Mouse (Mus musculus) kidney, embryonic 14.5 days (tissue): Measurements from ENCODE around the gene Popdc2. TPM values are rescaled to one million over a fixed set of nuclear protein-coding genes. Genes with fewer than 3 reads are reported as not detected.

Experiments used
- ATAC-seq: fragments of 200-750 bp; cut with Nextera tagmentation; 2 replicates; pipeline ENCODE4 v1.8.0; 2017; ENCODE audit warnings: moderate number of reproducible peaks, mild to moderate bottlenecking, moderate TSS enrichment, moderate library complexity; ENCODE audit not compliant: low FRiP score, low TSS enrichment
- H3K27ac ChIP-seq: fragments of 300-500 bp; sonication (generic); 2 replicates; pipeline ENCODE4 v1.5.1; 2014; ENCODE audit warnings: low read depth, mild to moderate bottlenecking, low read length, moderate library complexity, mixed read lengths
- H3K27me3 ChIP-seq: fragments of 300-500 bp; sonication (generic); 2 replicates; pipeline ENCODE4 v1.6.1; 2014; ENCODE audit warnings: mild to moderate bottlenecking, low read length; ENCODE audit not compliant: control insufficient read depth, insufficient read depth
- H3K36me3 ChIP-seq: fragments of 300-500 bp; sonication (generic); 2 replicates; pipeline ENCODE4 v1.6.1; 2014; ENCODE audit warnings: low read length, mixed read lengths; ENCODE audit not compliant: control insufficient read depth, insufficient read depth
- H3K4me1 ChIP-seq: fragments of 300-500 bp; sonication (generic); 2 replicates; pipeline ENCODE4 v1.6.1; 2014; ENCODE audit warnings: low read length, mixed read lengths; ENCODE audit not compliant: control insufficient read depth, insufficient read depth
- H3K4me2 ChIP-seq: fragments of 300-500 bp; sonication (generic); replicated peaks from 2 replicates; pipeline ENCODE4 v1.6.1; 2014; ENCODE audit warnings: low read depth, mild to moderate bottlenecking, low read length
- H3K4me3 ChIP-seq: fragments of 300-500 bp; sonication (generic); 2 replicates; pipeline ENCODE4 v1.5.1; 2014; ENCODE audit warnings: mild to moderate bottlenecking, low read length
- H3K9ac ChIP-seq: fragments of 300-500 bp; sonication (generic); 2 replicates; pipeline ENCODE4 v1.6.1; 2014; ENCODE audit warnings: low read depth, mild to moderate bottlenecking, low read length, moderate library complexity
- H3K9me3 ChIP-seq: fragments of 300-500 bp; sonication (generic); 2 replicates; pipeline ENCODE4 v1.6.1; 2016; ENCODE audit warnings: low read length; ENCODE audit not compliant: control insufficient read depth
- WGBS: fragments of 180-500 bp; shearing (Covaris S2); extraction: QIAGEN DNeasy Blood & Tissue Kit; methylation state at CpG from one replicate; pipeline ENCODE4 v1.1.7; 2014; 5-methylcytosine and 5-hydroxymethylcytosine counted together
- polyA plus RNA-seq: library from polyadenylated mRNA; unstranded; fragments of >200 nt; fragmentation: Nextera tagmentation; extraction: Ambion mirVana; gene quantifications from 2 replicates; pipeline ENCODE4 v1.2.1, GENCODE M21; 2014

Popdc2 gene
- polyA plus RNA-seq, 1 experiment from 2014 or later, result 0.35 TPM

DNA sequence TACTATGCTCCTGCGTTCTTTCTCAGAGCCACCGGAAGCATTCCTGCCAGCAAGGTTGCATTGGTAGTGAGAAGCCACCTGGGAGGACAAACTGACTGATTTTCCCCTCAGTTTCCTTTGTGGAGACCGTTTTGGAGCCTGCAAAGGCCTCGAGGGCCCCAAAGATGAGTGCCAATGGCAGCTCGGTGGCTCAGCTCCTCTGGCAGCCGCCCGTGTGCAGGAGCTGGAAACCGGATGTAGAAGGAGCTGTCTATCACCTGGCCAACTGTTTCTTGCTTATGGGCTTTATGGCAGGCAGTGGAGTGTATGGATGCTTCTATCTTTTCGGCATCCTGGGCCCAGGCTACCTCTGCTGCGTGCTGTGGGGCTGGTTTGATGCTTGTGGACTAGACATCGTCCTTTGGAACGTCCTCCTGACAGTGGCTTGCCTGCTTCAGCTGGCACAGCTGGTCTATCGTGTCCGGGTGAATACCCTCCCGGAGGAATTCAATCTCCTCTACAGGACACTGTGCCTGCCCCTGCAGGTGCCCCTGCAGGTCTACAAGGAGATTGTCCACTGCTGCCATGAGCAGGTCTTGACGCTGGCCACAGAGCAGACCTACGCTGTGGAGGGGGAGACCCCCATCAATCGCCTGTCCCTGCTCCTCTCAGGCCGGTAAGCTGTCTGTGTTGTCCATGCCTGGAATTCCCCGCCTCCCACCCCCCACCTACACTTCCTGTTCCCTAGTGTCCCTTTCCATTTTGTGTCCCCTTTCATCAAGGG lies 665 bp downstream of the Popdc2 start:
- 75% methylated on average over 20 of the region's 20 CpGs for WGBS
- Histone ChIP-seq H3K9me3 (no peaks in the 10 kb centered on the region), H3K4me1 (no peaks in the 10 kb centered on the region), H3K27ac (no peak overlapping the region), H3K9ac (no peak overlapping the region), H3K4me2 (no peak overlapping the region), H3K4me3 (no peak overlapping the region; the same call in 1 of the 2 replicates), H3K27me3 (no peaks in the 10 kb centered on the region), H3K36me3 (no peaks in the 10 kb centered on the region)
- no peak for ATAC-seq

DNA sequence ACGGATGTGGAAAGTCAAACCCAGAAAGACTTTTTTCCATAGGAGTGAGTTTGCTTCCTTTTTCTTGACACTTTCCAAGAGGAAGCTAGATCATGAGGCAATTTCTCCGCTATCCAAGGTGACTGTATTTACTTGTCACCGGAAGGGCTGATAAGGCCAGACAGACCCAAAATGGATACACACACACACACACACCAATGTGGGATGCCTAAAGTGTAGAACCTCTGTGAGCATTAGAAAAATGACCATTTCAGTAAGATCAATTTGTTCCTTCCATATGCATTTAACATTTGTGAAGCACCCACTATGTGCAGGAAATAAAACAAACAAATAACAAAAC lies 1.2 kb downstream of the Popdc2 start:
- ATAC-seq, result no peak

DNA sequence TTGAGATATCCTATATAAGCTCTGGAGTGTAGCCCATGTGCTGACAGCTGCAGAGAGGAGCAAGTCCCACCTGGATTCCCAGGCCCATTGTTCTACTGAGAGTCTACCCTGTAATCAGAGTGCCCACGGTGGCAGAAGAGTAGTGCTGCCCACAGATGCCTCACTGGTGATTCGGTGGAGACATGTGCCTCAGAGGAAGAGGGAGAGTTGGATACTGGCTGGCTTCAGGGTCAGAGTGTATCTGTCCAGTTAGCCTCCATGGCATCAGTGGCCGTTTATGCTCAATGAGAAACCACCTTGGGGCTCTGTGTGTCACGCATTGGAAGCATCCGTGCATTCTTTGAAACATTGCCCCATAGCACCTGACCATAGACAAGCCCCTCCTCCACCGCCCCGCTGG lies 1.6 kb downstream of the Popdc2 start:
- Histone ChIP-seq H3K4me1 (no peaks in the 10 kb centered on the region), H3K9me3 (no peaks in the 10 kb centered on the region), H3K4me3 (no peak overlapping the region), H3K9ac (no peak overlapping the region), H3K27ac (no peak overlapping the region), H3K36me3 (no peaks in the 10 kb centered on the region), H3K4me2 (no peak overlapping the region), H3K27me3 (no peaks in the 10 kb centered on the region)
- WGBS, result 90% methylated on average over 7 of the region's 7 CpGs
- no peak for ATAC-seq

More for the DNA sequence above, 1.2 kb downstream of the Popdc2 start:
- no peaks in the 10 kb centered on the region for H3K9me3 ChIP-seq
- no peaks in the 10 kb centered on the region for H3K36me3 ChIP-seq
- no peak overlapping the region for H3K27ac ChIP-seq
- H3K4me2 ChIP-seq, result no peak overlapping the region
- no peaks in the 10 kb centered on the region for H3K27me3 ChIP-seq
- H3K4me1 ChIP-seq, result no peaks in the 10 kb centered on the region
- 68% methylated on average over 3 of the region's 3 CpGs for WGBS
- no peak overlapping the region for H3K4me3 ChIP-seq
- no peak overlapping the region for H3K9ac ChIP-seq

DNA sequence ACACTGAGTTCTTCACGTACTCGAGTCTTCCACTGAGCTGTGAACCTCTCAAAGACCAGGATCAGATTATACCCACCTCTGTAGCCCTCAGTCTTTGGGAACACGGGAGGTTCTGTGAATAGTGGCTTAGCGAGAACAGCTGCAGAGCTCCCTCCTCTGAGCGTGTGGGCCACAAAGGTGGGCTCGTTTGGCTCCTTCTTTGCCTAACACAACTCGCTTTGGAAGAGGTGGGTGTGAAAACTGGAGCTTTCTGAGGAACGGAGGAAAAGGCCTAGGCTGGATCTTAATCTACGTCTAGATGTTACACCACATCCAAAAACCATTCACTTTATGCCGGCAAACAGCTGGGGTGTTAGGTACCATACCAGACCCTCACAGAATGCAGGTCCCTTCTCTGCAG lies 3.4 kb downstream of the Popdc2 start:
- Histone ChIP-seq H3K9ac (no peak overlapping the region), H3K9me3 (no peaks in the 10 kb centered on the region), H3K27ac (no peak overlapping the region), H3K36me3 (no peaks in the 10 kb centered on the region), H3K27me3 (no peaks in the 10 kb centered on the region), H3K4me3 (no peak overlapping the region), H3K4me2 (no peak overlapping the region), H3K4me1 (no peaks in the 10 kb centered on the region)
- 85% methylated on average over 10 of the region's 10 CpGs for WGBS
- no peak for ATAC-seq

DNA sequence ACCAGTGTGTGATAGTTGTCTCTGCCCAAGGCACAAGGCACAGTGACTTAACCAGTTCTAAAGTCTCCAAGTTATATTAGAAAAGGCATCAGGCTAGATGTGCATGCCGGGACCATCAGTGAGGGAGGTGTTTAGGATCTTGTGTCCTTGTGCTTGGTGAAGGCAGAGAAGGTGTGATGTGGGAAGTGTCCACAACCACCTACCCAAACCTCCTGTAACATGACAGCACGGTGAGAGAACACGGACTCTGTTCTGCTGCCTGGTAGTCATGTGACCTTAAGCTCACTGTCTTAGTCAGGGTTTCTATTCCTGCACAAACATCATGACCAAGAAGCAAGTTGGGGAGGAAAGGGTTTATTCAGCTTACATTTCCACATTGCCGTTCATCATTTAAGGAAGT lies 4.2 kb downstream of the Popdc2 start:
- WGBS, result 78% methylated on average over 4 of the region's 4 CpGs
- Histone ChIP-seq H3K4me3 (no peak overlapping the region), H3K27ac (no peak overlapping the region), H3K27me3 (no peaks in the 10 kb centered on the region), H3K4me1 (no peaks in the 10 kb centered on the region), H3K36me3 (no peaks in the 10 kb centered on the region), H3K4me2 (no peak overlapping the region), H3K9ac (no peak overlapping the region), H3K9me3 (no peaks in the 10 kb centered on the region)
- no peak for ATAC-seq

DNA sequence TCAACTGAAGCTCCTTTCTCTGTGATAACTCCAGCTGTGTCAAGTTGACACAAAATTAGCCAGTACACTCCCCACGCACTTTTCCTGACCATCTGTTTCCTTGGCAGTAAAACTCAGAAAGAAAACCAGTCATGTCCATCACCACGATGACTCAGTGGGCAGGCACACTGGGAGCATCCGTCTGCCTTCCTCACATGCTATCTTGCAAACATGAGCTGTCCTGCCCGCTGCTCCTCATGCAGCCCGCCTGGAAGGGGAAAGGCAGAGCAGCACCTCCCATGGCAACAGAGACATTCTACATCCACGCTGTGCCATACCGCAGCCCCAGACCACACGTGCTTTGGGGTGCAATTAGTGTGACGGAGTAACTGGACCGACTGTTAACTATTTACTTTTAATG lies 6.3 kb downstream of the Popdc2 start:
- no peaks in the 10 kb centered on the region for H3K4me1 ChIP-seq
- H3K4me2 ChIP-seq, result no peak overlapping the region
- WGBS, result 54% methylated on average over 10 of the region's 10 CpGs
- no peaks in the 10 kb centered on the region for H3K9me3 ChIP-seq
- no peak overlapping the region for H3K9ac ChIP-seq
- H3K27ac ChIP-seq, result no peak overlapping the region
- H3K36me3 ChIP-seq, result no peaks in the 10 kb centered on the region
- H3K27me3 ChIP-seq, result no peaks in the 10 kb centered on the region
- peak; percentile 49; the same call in 1 of the 2 replicates for ATAC-seq
- H3K4me3 ChIP-seq, result no peak overlapping the region

DNA sequence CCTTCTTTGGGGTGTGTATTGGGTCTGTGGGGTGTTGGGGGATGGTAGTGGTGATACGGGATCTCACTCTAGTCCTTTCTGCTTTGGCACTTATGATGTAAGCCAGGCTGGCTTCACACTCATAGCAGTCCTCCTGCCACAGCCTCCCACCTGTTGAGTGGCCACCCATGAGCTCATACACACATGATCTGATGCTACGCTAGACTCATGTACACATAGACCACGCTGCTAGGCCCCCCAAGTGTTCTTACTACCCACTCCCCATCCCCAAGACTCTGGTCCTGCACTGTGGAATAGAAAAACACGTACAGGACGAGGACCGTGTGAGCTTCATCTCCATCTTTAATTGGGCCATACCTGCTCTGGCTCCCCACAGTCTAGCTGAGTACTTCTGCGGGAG lies 7.0 kb downstream of the Popdc2 start:
- H3K27ac ChIP-seq, result no peak overlapping the region
- no peak for ATAC-seq
- H3K36me3 ChIP-seq, result no peaks in the 10 kb centered on the region
- no peak overlapping the region for H3K4me3 ChIP-seq
- H3K9me3 ChIP-seq, result no peaks in the 10 kb centered on the region
- no peak overlapping the region for H3K9ac ChIP-seq
- no peak overlapping the region for H3K4me2 ChIP-seq
- H3K4me1 ChIP-seq, result no peaks in the 10 kb centered on the region
- 88% methylated on average over 7 of the region's 7 CpGs for WGBS
- no peaks in the 10 kb centered on the region for H3K27me3 ChIP-seq

DNA sequence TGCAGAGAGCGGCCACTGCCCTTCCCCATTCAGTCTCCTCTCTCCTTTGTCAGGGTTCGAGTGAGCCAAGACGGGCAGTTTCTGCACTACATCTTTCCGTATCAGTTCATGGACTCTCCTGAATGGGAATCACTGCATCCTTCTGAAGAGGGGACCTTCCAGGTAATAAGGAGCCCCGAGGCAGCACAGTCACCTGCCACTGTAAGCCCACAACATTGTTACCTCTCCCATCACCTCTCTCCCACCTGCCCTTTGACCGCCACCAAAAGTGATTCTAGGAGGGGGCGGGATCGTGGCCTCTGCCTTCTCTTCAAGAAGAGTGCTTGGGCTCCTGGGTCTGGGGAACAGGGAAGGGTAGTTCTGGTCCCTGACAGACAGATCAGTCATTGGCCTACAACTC lies 7.4 kb downstream of the Popdc2 start:
- H3K4me3 ChIP-seq, result no peak overlapping the region
- H3K9me3 ChIP-seq, result no peaks in the 10 kb centered on the region
- no peaks in the 10 kb centered on the region for H3K4me1 ChIP-seq
- 86% methylated on average over 8 of the region's 8 CpGs for WGBS
- ATAC-seq, result no peak
- H3K36me3 ChIP-seq, result no peaks in the 10 kb centered on the region
- H3K27ac ChIP-seq, result no peak overlapping the region
- H3K9ac ChIP-seq, result no peak overlapping the region
- H3K4me2 ChIP-seq, result no peak overlapping the region
- no peaks in the 10 kb centered on the region for H3K27me3 ChIP-seq

DNA sequence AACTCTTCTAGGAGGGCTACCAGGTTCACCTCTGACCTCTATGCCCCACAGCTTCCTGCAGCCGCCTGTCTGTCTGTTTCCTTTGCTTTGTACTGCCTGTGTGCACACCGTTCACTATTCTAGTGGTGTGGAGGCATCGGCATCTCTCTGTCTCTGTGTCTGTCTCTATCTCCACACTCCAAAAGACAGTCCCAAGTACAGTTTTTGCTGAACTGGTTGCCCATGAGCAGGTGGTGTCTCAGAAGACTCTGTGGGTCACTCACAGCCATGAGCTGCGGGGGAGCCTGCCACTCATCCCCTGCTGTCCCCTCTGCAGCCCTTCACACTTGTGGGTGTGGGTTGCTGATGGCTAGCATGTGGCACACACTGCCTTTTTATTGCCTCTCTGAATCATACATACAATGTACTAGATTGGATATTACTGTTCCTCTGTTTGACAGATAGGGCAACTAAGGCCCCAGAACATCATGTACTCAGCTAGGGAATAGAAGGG lies 8.0 kb downstream of the Popdc2 start:
- no peak overlapping the region for H3K4me2 ChIP-seq
- H3K27ac ChIP-seq, result no peak overlapping the region
- H3K4me1 ChIP-seq, result no peaks in the 10 kb centered on the region
- no peak overlapping the region for H3K9ac ChIP-seq
- no peaks in the 10 kb centered on the region for H3K27me3 ChIP-seq
- H3K36me3 ChIP-seq, result no peaks in the 10 kb centered on the region
- 76% methylated on average over 4 of the region's 4 CpGs for WGBS
- no peaks in the 10 kb centered on the region for H3K9me3 ChIP-seq
- no peak overlapping the region for H3K4me3 ChIP-seq
- ATAC-seq, result no peak
